Mouse (Mus musculus) liver, adult (tissue): ENCODE measurements around the gene Etfdh.

Experiments
- GATA4 ChIP-seq: IDR thresholded peaks from 2 replicates; pipeline ENCODE4 v1.6.1; 2014; ENCODE audit warnings: mild to moderate bottlenecking, low read length; ENCODE audit not compliant: insufficient replicate concordance

The Etfdh gene

GRCm38 (mm10) chr3:79629416-79629730 lies at the start of gene Etfdh:
Etfdh (minus strand) TSS chr3:79629500.
- no peak for TF ChIP-seq GATA4

GRCm38 (mm10) chr3:79676411-79676810 lies 47.1 kb upstream of the Etfdh start:
- no peak for TF ChIP-seq GATA4

- no peak for TF ChIP-seq GATA4
These were observed 45.3 kb upstream of the Etfdh start for GRCm38 (mm10) chr3:79674641-79675040.

GRCm38 (mm10) chr3:79673082-79673481 lies 43.8 kb upstream of the Etfdh start:
- no peak for TF ChIP-seq GATA4

- no peak for TF ChIP-seq GATA4
These were observed 42.9 kb upstream of the Etfdh start for GRCm38 (mm10) chr3:79672188-79672587.

GRCm38 (mm10) chr3:79670556-79670955 lies 41.3 kb upstream of the Etfdh start:
- no peak for TF ChIP-seq GATA4

- TF ChIP-seq GATA4 = no peak
These were observed 35.6 kb upstream of the Etfdh start for GRCm38 (mm10) chr3:79664787-79665408.

GRCm38 (mm10) chr3:79656682-79657081 lies 27.4 kb upstream of the Etfdh start:
- TF ChIP-seq GATA4 = no peak

- no peak for TF ChIP-seq GATA4
These were observed 22.8 kb upstream of the Etfdh start for GRCm38 (mm10) chr3:79652129-79652528.

- no peak for TF ChIP-seq GATA4
These were observed 512 bp downstream of the Etfdh start, which contains the start of gene 4930579G24Rik for GRCm38 (mm10) chr3:79628561-79629415. 4930579G24Rik (plus strand) TSS chr3:79629079.

GRCm38 (mm10) chr3:79628182-79628560 lies 1.1 kb downstream of the Etfdh start:
- no peak for TF ChIP-seq GATA4

- TF ChIP-seq GATA4 = no peak
These were observed 1.7 kb downstream of the Etfdh start for GRCm38 (mm10) chr3:79627484-79628181.

- no peak for TF ChIP-seq GATA4
These were observed 19.4 kb downstream of the Etfdh start for GRCm38 (mm10) chr3:79609886-79610285.

- TF ChIP-seq GATA4 = no peak
These were observed 33.8 kb downstream of the Etfdh start for GRCm38 (mm10) chr3:79595468-79595867.

GRCm38 (mm10) chr3:79591793-79592471 lies 37.4 kb downstream of the Etfdh start:
- no peak for TF ChIP-seq GATA4
